Mouse (Mus musculus) neural tube, embryonic 11.5 days (tissue): ENCODE measurements around the gene Cdkal1. TPM values are rescaled to one million over a fixed set of nuclear protein-coding genes. Genes with fewer than 3 reads are reported as not detected.

Source experiments
- ATAC-seq: fragments of 200-750 bp; cut with Nextera tagmentation; 2 replicates; pipeline ENCODE4 v1.8.0; 2017; ENCODE audit warnings: moderate number of reproducible peaks, mild to moderate bottlenecking, moderate TSS enrichment, moderate library complexity; ENCODE audit not compliant: insufficient read depth, low FRiP score, low TSS enrichment
- DNase-seq: peaks from one replicate; pipeline ENCODE4 v3.0.0-alpha.2; 2015; ENCODE audit warnings: low spot score
- H3K27ac ChIP-seq: fragments of 300-500 bp; sonication (generic); 2 replicates; pipeline ENCODE4 v1.5.1; 2014; ENCODE audit warnings: low read depth, mild to moderate bottlenecking, low read length
- H3K27me3 ChIP-seq: fragments of 300-500 bp; sonication (generic); 2 replicates; pipeline ENCODE4 v1.6.1; 2014; ENCODE audit warnings: mild to moderate bottlenecking, low read length, mixed read lengths; ENCODE audit not compliant: control insufficient read depth, insufficient read depth
- H3K36me3 ChIP-seq: fragments of 300-500 bp; sonication (generic); 2 replicates; pipeline ENCODE4 v1.6.1; 2014; ENCODE audit warnings: mild to moderate bottlenecking, low read length, moderate library complexity, mixed read lengths; ENCODE audit not compliant: control insufficient read depth, insufficient read depth
- H3K4me1 ChIP-seq: fragments of 300-500 bp; sonication (generic); 2 replicates; pipeline ENCODE4 v1.6.1; 2014; ENCODE audit warnings: low read length, mixed read lengths; ENCODE audit not compliant: control insufficient read depth, insufficient read depth
- H3K4me2 ChIP-seq: fragments of 300-500 bp; sonication (generic); 2 replicates; pipeline ENCODE4 v1.6.1; 2014; ENCODE audit warnings: low read depth, mild to moderate bottlenecking, moderate library complexity
- H3K4me3 ChIP-seq: fragments of 300-500 bp; sonication (generic); 2 replicates; pipeline ENCODE4 v1.5.1; 2014; ENCODE audit warnings: low read depth, low read length
- H3K9ac ChIP-seq: fragments of 300-500 bp; sonication (generic); 2 replicates; pipeline ENCODE4 v1.6.1; 2014; ENCODE audit warnings: mild to moderate bottlenecking, low read length
- H3K9me3 ChIP-seq: fragments of 300-500 bp; sonication (generic); 2 replicates; pipeline ENCODE4 v1.6.1; 2016; ENCODE audit warnings: low read length; ENCODE audit not compliant: control insufficient read depth
- WGBS: fragments of 180-500 bp; shearing (Covaris S2); extraction: QIAGEN DNeasy Blood & Tissue Kit; methylation state at CpG from one replicate; pipeline ENCODE4 v1.1.7; 2014; 5-methylcytosine and 5-hydroxymethylcytosine counted together
- polyA plus RNA-seq: library from polyadenylated mRNA; unstranded; fragments of >200 nt; fragmentation: Nextera tagmentation; extraction: Ambion mirVana; gene quantifications from 2 replicates; pipeline ENCODE4 v1.2.1, GENCODE M21; 2014

Cdkal1 gene
- polyA plus RNA-seq, 1 experiment from 2014 or later = 27.5 TPM

GRCm38 (mm10) chr13:29823906-29824305 is 31.6 kb downstream of the Cdkal1 start:
- Histone ChIP-seq H3K4me3 (no peak overlapping the region), H3K36me3 (no peaks in the 10 kb centered on the region), H3K4me1 (0 out of 2 replicates have a peak, but pooled peaks cover 7% of the 10 kb centered on the region), H3K9ac (no peak overlapping the region), H3K27me3 (no peaks in the 10 kb centered on the region), H3K9me3 (no peaks in the 10 kb centered on the region), H3K27ac (peak overlapping the region; percentile 60; the same call in 1 of the 2 replicates), H3K4me2 (no peak overlapping the region)
- 62% methylated on average over 9 of the region's 9 CpGs for WGBS
- ATAC-seq (peak; percentile 83), DNase-seq (peak; percentile 32)

- DNase-seq (no peak), ATAC-seq (no peak)
- Histone ChIP-seq H3K9me3 (no peaks in the 10 kb centered on the region), H3K27me3 (no peaks in the 10 kb centered on the region), H3K4me1 (0 out of 2 replicates have a peak, but pooled peaks cover 7% of the 10 kb centered on the region), H3K27ac (0 out of 2 replicates have a peak overlapping the region, but pooled peaks have one; percentile 60), H3K4me2 (no peak overlapping the region), H3K36me3 (no peaks in the 10 kb centered on the region), H3K4me3 (no peak overlapping the region), H3K9ac (no peak overlapping the region)
- WGBS = 84% methylated on average over 8 of the region's 8 CpGs
Observed at GRCm38 (mm10) chr13:29823487-29823886, 32.0 kb downstream of the Cdkal1 start.

GRCm38 (mm10) chr13:29819910-29820583 is 35.4 kb downstream of the Cdkal1 start:
- Histone ChIP-seq H3K9me3 (no peaks in the 10 kb centered on the region), H3K4me3 (no peak overlapping the region), H3K9ac (no peak overlapping the region), H3K4me2 (no peak overlapping the region), H3K36me3 (no peaks in the 10 kb centered on the region), H3K27ac (no peak overlapping the region), H3K27me3 (no peaks in the 10 kb centered on the region), H3K4me1 (0 out of 2 replicates have a peak, but pooled peaks cover 2% of the 10 kb centered on the region)
- DNase-seq (no peak), ATAC-seq (no peak)
- 94% methylated on average over 9 of the region's 9 CpGs for WGBS

- H3K9me3 ChIP-seq = no peaks in the 10 kb centered on the region
- 93% methylated on average over 3 of the region's 3 CpGs for WGBS
- ATAC-seq (no peak), DNase-seq (no peak)
- H3K4me1 ChIP-seq = 0 out of 2 replicates have a peak, but pooled peaks cover 2% of the 10 kb centered on the region
- no peak overlapping the region for H3K4me3 ChIP-seq
- H3K27ac ChIP-seq = no peak overlapping the region
- no peak overlapping the region for H3K9ac ChIP-seq
- H3K4me2 ChIP-seq = no peak overlapping the region
- no peaks in the 10 kb centered on the region for H3K36me3 ChIP-seq
- no peaks in the 10 kb centered on the region for H3K27me3 ChIP-seq
Observed at GRCm38 (mm10) chr13:29819147-29819546, 36.3 kb downstream of the Cdkal1 start.

GRCm38 (mm10) chr13:29818314-29818713 is 37.2 kb downstream of the Cdkal1 start:
- Histone ChIP-seq H3K9ac (no peak overlapping the region), H3K4me3 (no peak overlapping the region), H3K4me1 (no peaks in the 10 kb centered on the region), H3K9me3 (no peaks in the 10 kb centered on the region), H3K27me3 (no peaks in the 10 kb centered on the region), H3K27ac (no peak overlapping the region), H3K36me3 (no peaks in the 10 kb centered on the region), H3K4me2 (no peak overlapping the region)
- 91% methylated on average over 2 of the region's 2 CpGs for WGBS
- DNase-seq (no peak), ATAC-seq (no peak)

GRCm38 (mm10) chr13:29810780-29811179 is 44.7 kb downstream of the Cdkal1 start:
- Histone ChIP-seq H3K9ac (no peak overlapping the region), H3K27ac (no peak overlapping the region), H3K4me2 (no peak overlapping the region), H3K36me3 (no peaks in the 10 kb centered on the region), H3K9me3 (no peaks in the 10 kb centered on the region), H3K4me1 (no peaks in the 10 kb centered on the region), H3K4me3 (no peak overlapping the region), H3K27me3 (no peaks in the 10 kb centered on the region)
- ATAC-seq (no peak), DNase-seq (no peak)
- 85% methylated on average over 4 of the region's 4 CpGs for WGBS

GRCm38 (mm10) chr13:29808383-29808782 is 47.1 kb downstream of the Cdkal1 start:
- no peaks in the 10 kb centered on the region for H3K36me3 ChIP-seq
- no peak for ATAC-seq
- no peaks in the 10 kb centered on the region for H3K27me3 ChIP-seq

GRCm38 (mm10) chr13:29807930-29808329 is 47.5 kb downstream of the Cdkal1 start:
- no peak for DNase-seq

More at GRCm38 (mm10) chr13:29808383-29808782, 47.1 kb downstream of the Cdkal1 start:
- H3K27ac ChIP-seq = no peak overlapping the region
- H3K4me2 ChIP-seq = no peak overlapping the region
- H3K4me1 ChIP-seq = no peaks in the 10 kb centered on the region; the same call in 1 of the 2 replicates
- H3K9me3 ChIP-seq = no peaks in the 10 kb centered on the region
- H3K4me3 ChIP-seq = no peak overlapping the region
- WGBS = 94% methylated on average over 3 of the region's 3 CpGs
- no peak overlapping the region for H3K9ac ChIP-seq
- no peak for DNase-seq

GRCm38 (mm10) chr13:29806871-29807270 is 48.6 kb downstream of the Cdkal1 start:
- Histone ChIP-seq H3K27me3 (no peaks in the 10 kb centered on the region), H3K4me2 (no peak overlapping the region), H3K4me3 (no peak overlapping the region), H3K9me3 (no peaks in the 10 kb centered on the region), H3K4me1 (no peaks in the 10 kb centered on the region; the same call in 1 of the 2 replicates), H3K36me3 (no peaks in the 10 kb centered on the region), H3K27ac (no peak overlapping the region), H3K9ac (no peak overlapping the region)
- no peak for DNase-seq
- WGBS = 61% methylated on average over 4 of the region's 4 CpGs
- no peak for ATAC-seq

More at GRCm38 (mm10) chr13:29807930-29808329, 47.5 kb downstream of the Cdkal1 start:
- Histone ChIP-seq H3K4me2 (no peak overlapping the region), H3K27me3 (no peaks in the 10 kb centered on the region), H3K4me1 (no peaks in the 10 kb centered on the region; the same call in 1 of the 2 replicates), H3K4me3 (no peak overlapping the region), H3K27ac (no peak overlapping the region), H3K9ac (no peak overlapping the region), H3K36me3 (no peaks in the 10 kb centered on the region), H3K9me3 (no peaks in the 10 kb centered on the region)
- WGBS = 96% methylated on average over 3 of the region's 3 CpGs
- ATAC-seq = no peak
